Mouse (Mus musculus): ENCODE measurements around the gene Psma6.

Psma6 gene

DNA sequence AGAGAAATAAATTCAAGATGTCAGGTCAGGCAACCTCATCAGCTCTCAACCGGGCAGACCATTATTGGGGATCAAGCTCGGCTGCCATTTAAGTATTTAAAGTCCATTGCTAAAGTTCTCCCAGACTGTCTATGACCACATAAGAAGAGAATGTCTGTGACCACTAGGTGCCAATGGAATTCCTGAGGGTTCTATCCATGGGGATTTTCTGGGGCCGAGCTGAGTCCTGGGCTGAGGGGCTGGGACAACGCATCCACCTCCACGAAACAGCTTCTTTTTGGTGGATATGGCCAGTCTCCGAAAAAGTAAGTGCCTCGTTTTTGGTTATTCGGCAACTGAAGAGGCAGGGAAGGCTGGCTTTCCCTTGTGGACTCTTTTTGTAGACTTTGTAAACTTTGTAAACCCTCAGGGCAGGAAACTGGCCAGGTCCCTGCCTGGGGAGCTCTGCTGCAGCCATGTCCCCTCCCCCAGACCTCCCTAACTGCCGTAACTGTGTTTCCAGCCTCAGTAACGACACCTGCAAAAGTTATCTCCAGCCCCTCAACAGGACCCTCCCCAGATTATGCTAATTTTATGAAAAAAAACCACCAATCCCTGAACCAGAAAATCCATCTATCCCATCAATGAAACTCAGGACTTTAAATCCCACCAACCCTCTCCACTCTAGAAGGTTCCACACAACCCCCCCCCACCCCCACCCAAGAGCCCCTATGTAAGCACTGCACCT is at the start of gene Psma6:
TSS of gene Psma6 (plus strand) at position 200 of the 727 bp plus-strand sequence.
- WGBS, result 85% methylated on average over 10 of the region's 10 CpGs

DNA sequence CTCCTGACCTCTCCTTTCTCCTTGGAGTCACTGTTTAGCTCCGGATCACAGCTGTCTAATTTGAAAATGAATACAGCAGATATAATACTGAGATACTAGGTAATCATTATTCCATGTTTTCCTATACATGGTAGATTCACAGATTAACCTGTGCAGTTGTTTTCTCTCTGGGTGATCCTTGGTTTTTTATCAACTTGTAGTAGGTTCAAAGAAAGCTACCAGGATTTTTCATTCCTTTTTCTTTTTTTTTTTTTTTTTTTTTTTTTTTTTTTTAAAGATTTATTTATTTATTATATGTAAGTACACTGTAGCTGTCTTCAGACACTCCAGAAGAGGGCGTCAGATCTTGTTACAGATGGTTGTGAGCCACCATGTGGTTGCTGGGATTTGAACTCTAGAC is 45.5 kb upstream of the Psma6 start:
- 98% methylated on average over 2 of the region's 2 CpGs for WGBS

DNA sequence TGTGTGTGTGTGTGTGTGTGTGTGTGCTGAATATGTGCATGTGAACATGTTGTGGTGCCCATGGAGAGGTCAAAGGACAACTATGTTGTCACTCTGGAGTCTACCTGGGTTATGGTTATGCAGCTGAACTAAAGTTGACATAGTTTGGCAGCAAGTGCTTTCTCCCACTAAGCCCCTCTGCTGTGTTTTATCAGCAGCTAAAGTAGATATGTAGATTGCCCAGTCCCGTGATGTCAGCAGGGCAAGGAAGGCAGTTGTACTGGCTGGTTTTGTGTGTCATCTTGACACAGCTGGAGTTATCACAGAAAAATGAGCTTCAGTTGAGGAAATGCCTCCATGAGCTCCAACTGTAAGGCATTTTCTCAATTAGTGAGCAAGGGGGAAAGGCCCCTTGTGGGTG is 41.0 kb upstream of the Psma6 start:
- WGBS, result 90% methylated on average over 1 of the region's 1 CpGs

DNA sequence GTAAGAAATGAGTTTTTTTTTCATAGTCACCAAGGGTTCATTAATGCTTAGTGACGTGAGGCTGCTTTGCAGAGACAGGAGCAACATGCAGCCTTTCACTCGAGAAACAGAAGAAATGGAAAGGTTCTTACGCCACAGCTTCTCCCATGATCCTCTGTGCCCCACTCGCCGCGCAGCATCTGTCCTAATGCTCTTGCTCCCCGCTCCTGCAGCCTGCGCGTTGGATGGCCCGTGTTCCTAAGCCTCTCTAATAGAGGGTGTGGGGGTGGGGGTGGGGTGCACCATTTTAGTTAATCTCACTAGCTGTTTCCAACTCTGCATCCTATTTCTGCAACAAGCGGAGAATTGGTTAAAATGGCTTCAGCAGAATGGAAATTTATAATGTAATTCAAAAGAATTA is 40.0 kb upstream of the Psma6 start:
- WGBS, result 60% methylated on average over 11 of the region's 11 CpGs

DNA sequence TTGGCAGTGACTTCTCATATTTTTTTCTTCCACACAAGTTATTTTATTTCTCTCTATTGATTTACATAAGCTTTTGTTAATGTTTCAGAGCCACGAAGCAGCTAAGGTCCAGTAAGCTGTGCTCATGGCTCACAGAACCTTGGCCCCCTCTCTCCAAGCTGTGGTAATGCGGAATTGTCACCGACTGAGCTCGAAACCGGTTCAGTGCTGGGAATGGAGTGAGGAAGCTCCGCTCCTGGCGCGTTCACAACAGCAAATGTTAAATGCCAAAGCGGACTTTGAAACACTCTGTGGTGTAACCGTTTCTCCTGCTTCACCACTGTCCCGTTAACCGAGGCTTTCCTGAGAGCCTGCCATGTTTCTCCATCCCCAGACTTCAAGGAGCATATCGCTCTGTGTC is 39.4 kb upstream of the Psma6 start:
- 62% methylated on average over 13 of the region's 13 CpGs for whole genome bisulfite sequencing

DNA sequence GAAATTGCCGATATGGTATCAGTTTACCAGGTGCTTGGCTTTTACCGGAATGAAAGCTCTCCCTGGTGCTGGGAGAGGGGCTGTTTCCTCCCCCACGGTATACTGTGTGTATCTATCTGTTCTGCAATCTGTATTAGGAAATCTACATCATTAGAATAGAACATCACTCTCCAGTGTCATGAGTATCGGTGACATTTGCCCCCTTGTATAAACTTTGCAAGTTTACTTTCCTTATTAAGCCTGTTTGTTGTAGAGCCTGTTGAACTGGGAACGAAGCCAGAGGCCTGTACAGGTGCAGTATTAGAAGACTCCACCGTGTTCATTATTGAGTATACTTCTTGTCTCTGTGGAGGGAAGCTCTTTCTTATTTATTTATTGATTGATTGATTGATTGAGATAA is 30.6 kb upstream of the Psma6 start:
- WGBS, result 78% methylated on average over 6 of the region's 6 CpGs

DNA sequence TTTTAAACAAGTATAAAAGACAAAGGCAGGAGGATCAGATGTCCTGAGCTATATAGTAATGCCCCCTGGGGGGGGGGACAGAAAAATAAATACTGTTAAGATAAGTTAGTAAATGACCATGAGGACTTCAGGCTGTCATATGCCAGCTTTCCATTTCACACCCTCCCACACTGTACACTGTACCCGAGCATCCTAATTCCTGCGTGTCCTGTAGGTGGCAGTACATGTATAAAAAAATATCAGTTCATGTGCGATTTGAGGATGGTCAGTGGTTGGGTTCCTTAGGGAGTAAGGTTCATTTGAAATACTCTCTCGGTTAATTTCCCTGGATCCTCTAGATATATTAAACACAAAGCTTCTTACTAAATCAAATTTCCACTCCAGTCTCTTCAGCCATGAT is 29.1 kb upstream of the Psma6 start:
- WGBS, result 30% methylated on average over 4 of the region's 4 CpGs

DNA sequence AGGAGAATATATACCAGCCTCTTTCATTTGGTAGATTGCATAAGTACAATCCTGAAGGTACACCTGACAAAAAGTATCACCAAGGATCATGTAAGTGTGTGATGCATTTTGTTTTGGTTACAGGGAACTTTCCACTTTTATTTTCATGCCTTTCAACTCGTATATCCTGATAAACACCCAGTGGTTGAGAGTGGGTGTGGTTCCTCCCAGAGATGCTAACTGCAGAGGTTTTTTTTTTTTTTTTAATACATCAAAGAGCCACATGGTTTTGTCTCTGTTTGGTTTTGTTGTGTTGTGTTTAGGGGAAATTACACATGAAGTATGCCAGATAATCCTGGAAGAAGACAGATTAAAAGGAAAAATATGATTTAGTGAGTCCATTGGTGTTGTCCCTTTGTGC is 26.7 kb upstream of the Psma6 start:
- WGBS, result 81% methylated on average over 1 of the region's 1 CpGs

DNA sequence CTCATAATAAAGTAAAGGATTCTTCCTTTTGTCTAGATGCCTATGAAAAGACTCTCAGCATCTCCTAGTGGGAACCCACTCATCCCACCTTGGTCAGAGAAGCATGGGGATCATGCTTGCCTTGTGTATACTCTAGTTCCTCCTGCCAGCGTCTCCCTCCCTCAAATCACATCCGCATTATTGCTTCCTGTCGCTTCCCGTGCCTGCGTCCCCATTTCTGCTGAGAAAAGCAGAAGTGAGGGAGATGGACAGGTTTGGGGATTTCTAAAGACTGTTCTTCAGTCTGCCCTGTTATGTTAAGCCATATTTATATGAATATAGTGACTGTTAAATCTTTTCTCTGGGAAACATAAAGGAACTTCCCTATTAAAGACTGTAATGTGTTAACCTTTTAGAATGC is 23.1 kb upstream of the Psma6 start:
- 75% methylated on average over 5 of the region's 5 CpGs for WGBS

DNA sequence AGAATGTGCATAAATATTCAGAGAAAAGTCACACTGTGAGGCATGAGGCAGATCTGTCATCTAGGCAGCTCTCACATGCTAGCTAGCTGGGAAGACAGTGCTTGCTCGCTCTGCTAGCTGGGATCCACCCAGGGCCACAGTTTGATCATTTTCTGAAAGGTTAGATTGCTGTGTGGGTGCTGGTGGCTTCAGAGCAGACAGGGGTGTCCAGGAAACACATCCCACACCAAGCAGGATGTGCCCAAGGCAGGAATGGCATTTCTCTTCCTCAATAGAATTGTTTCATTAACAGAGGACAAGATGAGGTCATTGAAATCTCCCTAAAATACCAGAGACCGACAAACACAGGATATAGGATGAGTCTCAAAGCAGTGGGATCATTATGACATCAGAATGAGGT is 18.9 kb upstream of the Psma6 start:
- WGBS, result 69% methylated on average over 2 of the region's 2 CpGs

DNA sequence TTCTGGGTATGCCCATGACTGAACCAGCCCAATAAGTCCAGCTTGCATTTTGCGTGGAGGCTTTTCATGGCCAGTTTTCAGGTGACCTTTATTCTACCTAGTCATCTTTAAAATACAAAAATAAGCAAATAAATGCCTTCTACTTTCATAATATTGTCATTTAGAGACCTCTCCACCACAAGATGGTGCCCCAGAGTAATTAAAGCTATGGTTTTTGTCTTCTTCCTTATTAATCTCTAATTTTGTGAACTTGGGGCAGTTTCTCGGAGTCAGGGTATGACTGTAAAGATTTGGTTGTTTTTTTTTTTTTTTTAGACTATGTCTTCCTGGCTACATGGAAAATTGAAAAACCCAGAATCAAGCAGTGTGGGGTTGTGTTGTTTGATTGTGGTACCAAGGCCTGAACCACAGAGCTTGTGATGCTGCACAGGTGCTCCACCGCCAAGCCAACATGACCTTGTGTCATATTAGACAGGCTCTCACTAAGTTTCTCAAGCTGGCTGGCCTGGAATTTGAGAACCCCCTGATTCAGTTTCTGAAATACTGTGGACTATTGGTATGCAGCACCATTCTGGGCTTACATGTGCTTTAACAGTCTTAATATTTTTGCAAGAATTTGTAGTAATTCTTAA is 11.5 kb upstream of the Psma6 start:
- 72% methylated on average over 3 of the region's 3 CpGs for WGBS

DNA sequence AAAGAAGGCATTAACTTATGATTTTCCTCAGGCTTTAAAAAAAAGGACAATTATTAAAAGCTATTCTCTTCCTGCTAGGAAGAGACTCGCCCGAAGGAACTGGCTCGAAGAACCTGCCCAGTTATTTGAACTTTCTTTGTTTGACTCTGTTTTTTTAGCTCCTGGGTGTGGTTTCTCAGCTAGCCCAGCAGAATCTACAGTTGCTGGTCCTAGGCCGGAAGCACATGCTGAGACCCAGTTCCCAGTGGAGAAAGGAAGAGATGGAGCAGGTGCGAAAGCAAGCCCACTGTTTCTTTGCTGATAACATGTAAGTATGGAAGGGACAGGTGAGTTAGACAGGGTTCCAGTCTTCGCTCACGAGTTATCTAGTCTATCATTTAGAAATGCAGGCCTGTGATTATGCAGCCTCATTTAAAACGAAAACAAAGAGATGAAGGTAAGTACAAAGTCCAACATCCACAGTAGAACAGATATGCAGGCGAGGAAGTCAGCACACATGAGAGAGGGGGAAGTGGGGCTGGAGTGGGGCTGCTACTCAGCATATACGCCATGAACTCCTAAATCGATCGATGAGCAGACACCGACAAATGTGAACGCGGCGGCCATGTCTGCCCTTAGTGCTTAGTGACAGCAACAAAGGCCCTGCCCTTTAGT is 6.9 kb upstream of the Psma6 start:
- 90% methylated on average over 16 of the region's 16 CpGs for WGBS

DNA sequence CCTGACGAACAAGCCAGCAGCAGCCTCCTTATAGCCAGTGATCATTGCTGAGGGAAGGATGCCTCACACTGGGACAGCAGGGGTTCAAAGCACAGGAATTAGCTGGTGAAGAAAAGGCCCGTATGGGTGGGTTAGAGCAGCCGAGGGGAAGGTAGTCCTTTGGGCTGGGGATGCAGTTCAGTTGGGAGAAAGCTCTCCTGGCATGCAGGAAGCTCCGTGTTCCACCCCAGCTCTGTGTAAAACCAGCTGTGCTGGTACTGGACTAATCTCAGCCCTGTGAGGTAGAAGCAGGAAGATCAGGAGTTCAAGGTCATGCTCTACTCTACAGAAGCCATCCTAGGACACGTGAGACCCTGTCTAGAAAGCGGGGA is 6.4 kb upstream of the Psma6 start:
- 75% methylated on average over 6 of the region's 6 CpGs for WGBS

DNA sequence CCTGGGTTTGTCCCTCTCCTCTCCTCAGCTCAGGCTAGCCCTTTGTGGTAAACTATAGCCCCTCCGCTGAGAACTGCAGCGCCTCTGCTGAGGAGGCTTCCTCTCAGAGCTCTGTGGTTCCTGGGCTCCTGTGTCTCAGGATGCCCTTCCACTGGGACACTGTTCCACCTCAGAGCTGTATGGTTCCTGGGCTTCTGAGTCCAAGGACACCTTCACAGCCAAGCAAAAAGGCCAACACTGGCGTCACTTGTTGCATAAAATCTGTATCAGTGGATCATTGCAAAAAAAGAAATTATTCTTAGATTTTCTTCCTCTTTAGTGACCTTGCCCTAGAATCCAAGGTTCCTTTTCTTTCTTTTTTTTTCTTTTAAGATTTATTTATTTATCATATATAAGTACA is 804 bp downstream of the Psma6 start:
- WGBS, result 96% methylated on average over 3 of the region's 3 CpGs

DNA sequence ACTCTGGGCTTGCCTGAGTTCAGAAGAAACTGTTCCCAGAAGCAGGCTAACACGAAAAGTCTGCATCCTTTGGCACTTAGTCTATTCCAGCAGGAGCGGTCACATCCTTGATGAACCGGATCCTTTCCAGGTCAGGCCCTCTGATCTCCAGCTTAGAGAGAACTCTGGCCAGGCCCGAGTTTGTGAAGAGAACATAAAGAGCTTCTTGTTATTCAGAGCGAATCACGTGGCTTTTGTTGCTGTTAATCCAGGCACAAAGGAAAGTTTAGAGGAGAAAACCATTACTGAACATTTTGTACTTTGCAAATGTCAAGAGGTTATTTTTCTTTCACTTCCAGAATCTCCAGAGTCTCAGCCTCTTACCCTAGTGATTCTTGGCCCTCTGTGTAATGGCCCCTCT is 1.9 kb downstream of the Psma6 start:
- 36% methylated on average over 6 of the region's 6 CpGs for WGBS

DNA sequence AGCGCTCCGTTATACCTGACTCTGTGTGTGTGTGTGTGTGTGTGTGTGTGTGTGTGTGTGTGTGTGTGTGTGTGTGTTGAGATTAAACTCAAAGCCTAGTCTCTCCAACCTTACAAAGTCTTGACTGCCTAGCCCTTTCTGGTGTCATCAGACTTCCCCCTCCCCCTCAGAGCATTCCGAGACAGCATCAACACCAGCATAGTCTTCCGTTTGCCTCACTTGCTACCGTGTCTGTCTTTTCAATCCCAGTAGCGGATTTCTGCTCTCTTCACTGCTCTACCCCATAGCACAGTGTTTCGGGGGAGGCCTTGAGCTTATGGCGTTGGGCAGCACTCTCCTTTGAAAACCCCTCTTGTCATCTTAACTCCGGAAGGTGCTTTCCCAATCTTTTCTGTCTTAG is 2.4 kb downstream of the Psma6 start:
- 87% methylated on average over 9 of the region's 9 CpGs for WGBS

DNA sequence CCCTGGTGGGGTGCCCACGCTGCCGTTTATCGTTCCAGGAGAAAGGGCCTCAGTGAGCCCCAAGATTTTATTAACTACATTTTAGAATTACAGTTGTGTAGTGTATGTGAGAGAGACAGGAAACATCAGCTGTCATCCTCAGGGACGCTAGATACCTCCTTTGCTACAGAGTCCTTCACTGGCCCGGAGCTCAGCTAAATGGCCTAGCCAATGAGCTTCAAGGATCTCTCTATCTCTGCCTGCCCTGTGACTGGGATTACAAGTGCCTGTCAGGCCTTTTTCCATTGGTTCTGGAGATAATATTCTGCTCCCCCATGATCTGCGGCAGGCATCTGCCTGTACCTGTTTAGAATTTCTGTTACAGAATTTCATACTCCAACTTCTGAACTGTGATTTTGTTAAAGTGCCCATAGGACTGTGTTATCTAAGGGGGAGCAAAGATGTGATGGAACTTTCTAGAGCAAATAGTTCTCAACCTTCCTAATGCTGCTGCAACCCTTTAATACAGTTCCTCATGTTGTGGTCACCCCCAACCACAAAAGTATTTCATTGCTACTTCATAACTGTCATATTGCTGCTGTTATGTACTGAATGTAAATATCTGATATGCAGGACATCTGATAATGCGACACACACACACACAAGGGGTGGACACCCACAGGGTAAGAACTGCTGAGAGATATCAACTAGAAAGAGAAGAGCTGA is 3.2 kb downstream of the Psma6 start:
- 84% methylated on average over 7 of the region's 7 CpGs for WGBS

DNA sequence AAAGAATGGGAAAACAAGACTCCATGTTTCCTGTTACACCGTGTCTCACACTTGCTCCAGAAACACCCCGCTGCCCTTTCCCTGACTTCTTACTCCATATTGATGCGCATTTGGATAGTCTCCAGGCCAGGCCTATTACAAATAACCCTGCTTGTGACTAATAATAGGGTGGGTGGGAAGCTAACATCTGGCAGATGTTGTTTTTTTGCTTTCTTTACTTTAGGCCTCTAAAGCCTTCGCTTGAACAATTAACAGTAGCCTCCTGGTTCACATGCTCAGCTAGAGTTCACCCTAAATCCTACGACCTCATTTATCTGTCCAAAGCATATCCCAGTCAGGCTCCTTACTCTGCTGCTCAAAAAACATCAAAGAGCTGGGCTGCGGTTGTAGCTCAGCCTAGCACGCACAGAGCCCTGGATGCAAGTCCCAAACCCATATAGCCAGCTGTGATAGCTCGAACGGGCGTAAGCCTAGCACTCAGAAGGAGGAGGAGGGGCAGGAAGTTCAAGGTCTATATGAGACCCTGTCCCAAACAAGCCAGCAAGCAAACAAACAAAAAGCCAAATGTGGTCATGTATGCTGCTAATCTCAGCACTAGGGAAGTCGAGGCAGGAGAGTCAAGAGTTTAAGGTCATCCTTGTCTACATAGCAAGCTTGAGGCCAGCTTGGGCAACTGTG is 3.9 kb downstream of the Psma6 start:
- WGBS, result 78% methylated on average over 11 of the region's 11 CpGs

DNA sequence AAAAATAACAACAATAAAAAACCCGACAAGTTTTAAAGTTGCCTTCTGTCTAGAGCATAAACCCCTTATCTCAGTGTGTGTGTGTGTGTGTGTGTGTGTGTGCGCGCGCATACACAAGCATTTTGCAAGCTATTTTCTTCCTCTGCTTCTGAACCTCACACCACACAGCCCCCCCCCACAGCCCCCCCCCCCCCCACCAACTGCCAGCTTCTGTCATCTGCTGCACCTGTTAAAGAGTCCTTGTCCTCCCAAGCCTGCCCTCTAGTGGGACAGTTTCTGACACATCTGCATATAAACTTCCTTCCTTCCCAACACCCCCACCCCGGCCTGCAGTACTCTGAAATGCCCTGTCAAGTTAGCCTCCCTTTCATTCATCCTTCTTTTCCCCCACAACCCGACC is 4.5 kb downstream of the Psma6 start:
- WGBS, result 74% methylated on average over 6 of the region's 6 CpGs

DNA sequence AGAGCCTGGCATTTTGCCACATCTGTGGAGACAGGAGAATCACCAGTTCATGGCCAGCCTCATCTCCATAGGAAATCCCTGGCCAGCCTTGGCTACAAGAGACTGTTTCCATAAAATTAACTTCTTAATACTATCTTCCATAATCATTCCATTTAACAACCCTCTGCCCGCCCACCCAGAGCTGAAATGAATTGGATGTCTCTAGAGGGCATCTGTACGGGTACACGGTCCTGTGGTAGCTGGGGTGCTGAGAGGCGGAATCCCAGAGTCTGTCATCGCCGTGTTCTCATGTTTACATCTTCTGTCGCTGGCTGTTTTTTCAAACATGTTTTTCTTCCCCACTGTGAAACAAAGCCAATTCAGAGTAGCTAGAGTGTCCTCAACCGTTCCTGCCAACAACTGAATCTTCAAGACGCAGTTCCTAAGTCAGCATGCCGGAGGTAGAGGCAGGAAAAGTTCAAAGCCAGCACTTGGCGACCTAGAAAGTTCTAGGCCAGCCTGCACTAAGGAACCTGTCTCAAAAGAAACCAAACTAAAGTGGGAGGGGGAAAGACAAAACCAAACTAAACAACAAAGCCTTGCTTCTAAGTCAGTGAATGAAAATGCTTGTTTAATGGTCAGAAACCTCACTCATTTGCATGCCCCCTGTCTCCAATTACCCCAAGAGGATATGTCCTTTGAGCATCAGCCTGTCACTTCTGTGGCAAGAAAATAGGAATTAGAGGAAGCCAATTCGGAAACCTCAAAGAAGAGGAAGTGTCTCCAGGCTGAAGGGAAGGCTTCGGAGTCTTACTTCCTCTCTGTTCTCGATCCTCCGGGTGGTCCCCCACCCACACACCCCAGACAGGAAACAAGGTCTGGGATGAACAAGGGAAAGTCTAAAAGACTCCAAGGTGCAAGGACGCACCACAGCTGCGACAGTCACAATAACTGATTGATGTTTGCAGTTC is 5.4 kb downstream of the Psma6 start:
- 55% methylated on average over 17 of the region's 17 CpGs for WGBS

Measured in cerebral cortex, adult 2 months (tissue).